Mouse (Mus musculus): ENCODE measurements around the gene Rbx1. TPM values are rescaled to one million over a fixed set of nuclear protein-coding genes. Genes with fewer than 3 reads are reported as not detected.
A peak's percentile ranks its signal among the peaks of the same experiment; 100 is the strongest.
"Not testable (repeated sequence)": the region's sequence is repeated elsewhere in the genome, so short reads cannot be mapped to it uniquely, and the experiment has no call there.

The Rbx1 gene
- 100 to 1,000 TPM; 106 to 122 TPM for total RNA-seq (2021)
- polyA plus RNA-seq (2012; rRNA removed) = 67.8 and 96.1 TPM in 2 replicates
- long read RNA-seq, transcript Rbx1-201 (5 exons, 1,675 nt) = major isoform, 132 of 147 reads
- long read RNA-seq, transcript Rbx1-203 (2 exons, 794 nt) = minor isoform, 10 of 147 reads
- long read RNA-seq, partial matches to known transcripts = 1 of 147 reads
- long read RNA-seq, other reads (novel, unspliced or antisense) = 1 of 147 reads

GRCm38 (mm10) chr15:81465901-81466737 lies at the start of gene Rbx1:
Rbx1 (plus strand) TSS chr15:81466296.
- peaks cover 13% of the 10 kb centered on the region for H3K36me3 ChIP-seq (ENCODE audit: control insufficient read depth, insufficient read depth, low read length)
- peaks cover 2% of the 10 kb centered on the region for H3K79me2 ChIP-seq (replicated peaks; ENCODE audit: control insufficient read depth, insufficient read depth, low read length)
- under 1% methylated on average over 61 of the region's 62 CpGs for WGBS
- peak; percentile 99 to 100 for DNase-seq
- TF ChIP-seq POLR2A (IDR thresholded peaks at IDR 0.05; ENCODE audit: insufficient read depth, low read depth, low read length) (peak; percentile 85), EP300 (IDR thresholded peaks at IDR 0.05; ENCODE audit: insufficient read depth, low read depth, low read length) (peak; percentile 15; the same call in 1 of the 2 replicates), CTCF (IDR thresholded peaks at IDR 0.05) (no peak)
- H3K4me3 ChIP-seq = peak within 1 kb of the TSS; percentile 76
- H3K27me3 ChIP-seq (ENCODE audit: control insufficient read depth, insufficient read depth, low read length) = no peaks in the 10 kb centered on the region
- peaks cover 2% of the 10 kb centered on the region for H3K4me1 ChIP-seq (ENCODE audit: control insufficient read depth, insufficient read depth, low read length)
- intact Hi-C loops (cut with DNase I) = loop anchor here (1.0 to 5.0 kb wide), 3 partner anchors 57 to 196 kb away; partner anchors contain the start of genes Ep300 and L3mbtl2
- H3K27ac ChIP-seq = peak within 1 kb of the TSS; percentile 98
- H3K9ac ChIP-seq (ENCODE audit: low read depth, low read length) = peak within 1 kb of the TSS; percentile 75

GRCm38 (mm10) chr15:81416763-81417310 lies 49.3 kb upstream of the Rbx1 start:
- intact Hi-C loops (cut with DNase I) = not testable (repeated sequence)
- 10% methylated on average over 22 of the region's 22 CpGs for WGBS

GRCm38 (mm10) chr15:81418065-81418464 lies 48.0 kb upstream of the Rbx1 start:
- Histone ChIP-seq H3K4me1 (ENCODE audit: control insufficient read depth, insufficient read depth, low read length) (no peaks in the 10 kb centered on the region; the same call in 1 of the 2 replicates), H3K9ac (ENCODE audit: low read depth, low read length) (no peak overlapping the region), H3K4me3 (no peak overlapping the region), H3K79me2 (replicated peaks; ENCODE audit: control insufficient read depth, insufficient read depth, low read length) (no peaks in the 10 kb centered on the region; the same call in 1 of the 2 replicates), H3K27me3 (ENCODE audit: control insufficient read depth, insufficient read depth, low read length) (no peaks in the 10 kb centered on the region), H3K36me3 (ENCODE audit: control insufficient read depth, insufficient read depth, low read length) (peaks cover 4% of the 10 kb centered on the region), H3K27ac (no peak overlapping the region)
- intact Hi-C loops (cut with DNase I) = no loop called here
- DNase-seq = no peak
- TF ChIP-seq EP300 (IDR thresholded peaks at IDR 0.05; ENCODE audit: insufficient read depth, low read depth, low read length) (no peak), POLR2A (IDR thresholded peaks at IDR 0.05; ENCODE audit: insufficient read depth, low read depth, low read length) (no peak), CTCF (IDR thresholded peaks at IDR 0.05) (no peak)
- 76% methylated on average over 4 of the region's 4 CpGs for WGBS

More at GRCm38 (mm10) chr15:81416763-81417310, 49.3 kb upstream of the Rbx1 start:
- peak; percentile 33 to 68 for DNase-seq
- not testable (repeated sequence) for H3K27me3 ChIP-seq (ENCODE audit: control insufficient read depth, insufficient read depth, low read length); H3K9ac ChIP-seq (ENCODE audit: low read depth, low read length); H3K4me1 ChIP-seq (ENCODE audit: control insufficient read depth, insufficient read depth, low read length); H3K27ac ChIP-seq; H3K79me2 ChIP-seq (replicated peaks; ENCODE audit: control insufficient read depth, insufficient read depth, low read length); H3K36me3 ChIP-seq (ENCODE audit: control insufficient read depth, insufficient read depth, low read length); H3K4me3 ChIP-seq

- intact Hi-C loops (cut with DNase I) = no loop called here
- H3K79me2 ChIP-seq (replicated peaks; ENCODE audit: control insufficient read depth, insufficient read depth, low read length) = no peaks in the 10 kb centered on the region; the same call in 1 of the 2 replicates
- TF ChIP-seq CTCF (IDR thresholded peaks at IDR 0.05) (no peak), EP300 (IDR thresholded peaks at IDR 0.05; ENCODE audit: insufficient read depth, low read depth, low read length) (no peak), POLR2A (IDR thresholded peaks at IDR 0.05; ENCODE audit: insufficient read depth, low read depth, low read length) (no peak)
- WGBS = 78% methylated on average over 1 of the region's 1 CpGs
- no peaks in the 10 kb centered on the region; the same call in 1 of the 2 replicates for H3K4me1 ChIP-seq (ENCODE audit: control insufficient read depth, insufficient read depth, low read length)
- no peaks in the 10 kb centered on the region for H3K27me3 ChIP-seq (ENCODE audit: control insufficient read depth, insufficient read depth, low read length)
- no peak overlapping the region for H3K9ac ChIP-seq (ENCODE audit: low read depth, low read length)
- DNase-seq = no peak
- H3K36me3 ChIP-seq (ENCODE audit: control insufficient read depth, insufficient read depth, low read length) = peaks cover 3% of the 10 kb centered on the region
- H3K4me3 ChIP-seq = no peak overlapping the region
- no peak overlapping the region for H3K27ac ChIP-seq
Measured at GRCm38 (mm10) chr15:81421454-81421853, 44.6 kb upstream of the Rbx1 start.

GRCm38 (mm10) chr15:81422156-81422681 lies 43.9 kb upstream of the Rbx1 start:
- intact Hi-C loops (cut with DNase I) = no loop called here
- H3K27me3 ChIP-seq (ENCODE audit: control insufficient read depth, insufficient read depth, low read length) = no peaks in the 10 kb centered on the region
- DNase-seq = no peak
- 73% methylated on average over 7 of the region's 7 CpGs for WGBS
- H3K36me3 ChIP-seq (ENCODE audit: control insufficient read depth, insufficient read depth, low read length) = no peaks in the 10 kb centered on the region
- TF ChIP-seq CTCF (IDR thresholded peaks at IDR 0.05) (no peak), POLR2A (IDR thresholded peaks at IDR 0.05; ENCODE audit: insufficient read depth, low read depth, low read length) (no peak), EP300 (IDR thresholded peaks at IDR 0.05; ENCODE audit: insufficient read depth, low read depth, low read length) (no peak)
- H3K27ac ChIP-seq = no peak overlapping the region
- H3K4me1 ChIP-seq (ENCODE audit: control insufficient read depth, insufficient read depth, low read length) = no peaks in the 10 kb centered on the region; the same call in 1 of the 2 replicates
- H3K4me3 ChIP-seq = no peak overlapping the region
- H3K79me2 ChIP-seq (replicated peaks; ENCODE audit: control insufficient read depth, insufficient read depth, low read length) = no peaks in the 10 kb centered on the region; the same call in 1 of the 2 replicates
- H3K9ac ChIP-seq (ENCODE audit: low read depth, low read length) = no peak overlapping the region

Measured in heart, adult 2 months (tissue).